Mouse (Mus musculus) CH12.LX (cell line): ENCODE measurements around the gene Dync1i1. TPM values are rescaled to one million over a fixed set of nuclear protein-coding genes. Genes with fewer than 3 reads are reported as not detected.

ENCODE experiments used
- DNase-seq: peaks from one replicate; pipeline ENCODE4 v3.0.0-alpha.2; 2013; ENCODE audit errors: extremely low read depth
- H3K27ac ChIP-seq: 2 replicates; pipeline ENCODE4 v1.5.1; 2012; ENCODE audit warnings: low read depth, mild to moderate bottlenecking, control low read depth, moderate library complexity; ENCODE audit not compliant: insufficient read depth
- H3K27me3 ChIP-seq: replicated peaks from 2 replicates; pipeline ENCODE3; 2012; ENCODE audit warnings: inconsistent platforms
- H3K36me3 ChIP-seq, 2 experiments: replicated peaks in 1 of 2; 2 replicates each; pipeline versions ENCODE3 to v1.6.1; 2012; ENCODE audit warnings: inconsistent platforms in 1 of 2, low read length in 1 of 2, mild to moderate bottlenecking in 1 of 2, mixed read lengths in 1 of 2, moderate library complexity in 1 of 2; ENCODE audit not compliant: control insufficient read depth in 1 of 2, insufficient read depth in 1 of 2
- H3K4me1 ChIP-seq, 2 experiments: 2 replicates each; pipeline ENCODE4 v1.6.1; 2012; ENCODE audit warnings: inconsistent platforms in 1 of 2, moderate library complexity in 1 of 2; ENCODE audit not compliant: insufficient read depth in 2 of 2, control insufficient read depth in 1 of 2
- H3K4me2 ChIP-seq: 2 replicates; pipeline ENCODE4 v1.6.1; 2012; ENCODE audit warnings: low read depth, mild to moderate bottlenecking, control low read depth; ENCODE audit not compliant: poor library complexity, insufficient read depth, severe bottlenecking
- H3K4me3 ChIP-seq, 3 experiments: fragments of 150-350 bp in 1 of 3; sonication (generic) in 1 of 3; replicated peaks in 1 of 3; 2 replicates each; pipeline versions ENCODE3 to v1.5.1; 2011 to 2012; ENCODE audit warnings: low read depth in 2 of 3, low read length in 2 of 3, mild to moderate bottlenecking in 2 of 3, moderate library complexity in 2 of 3, control low read depth in 1 of 3, improper control_type of control experiment in 1 of 3, inconsistent platforms in 1 of 3, mixed read lengths in 1 of 3; ENCODE audit not compliant: poor library complexity in 1 of 3
- H3K79me2 ChIP-seq: replicated peaks from 2 replicates; pipeline ENCODE4 v1.6.1; 2012; ENCODE audit warnings: mild to moderate bottlenecking, moderate library complexity; ENCODE audit not compliant: control insufficient read depth, poor library complexity, insufficient read depth, severe bottlenecking; ENCODE audit errors: extremely low read depth
- H3K9ac ChIP-seq: 2 replicates; pipeline ENCODE4 v1.6.1; 2012; ENCODE audit warnings: low read depth, mild to moderate bottlenecking, control low read depth, moderate library complexity; ENCODE audit not compliant: insufficient read depth
- H3K9me3 ChIP-seq: replicated peaks from 2 replicates; pipeline ENCODE3; 2012; ENCODE audit warnings: low read length, inconsistent platforms, mixed read lengths
- BHLHE40 ChIP-seq: IDR thresholded peaks from 2 replicates; pipeline ENCODE4 v1.6.1; 2011; ENCODE audit warnings: mild to moderate bottlenecking, low read depth, low read length, improper control_type of control experiment
- CHD1 ChIP-seq: IDR thresholded peaks from 2 replicates; pipeline ENCODE4 v1.6.1; 2012; ENCODE audit warnings: low read depth, low read length, improper control_type of control experiment, inconsistent platforms
- CTCF ChIP-seq, 2 experiments: IDR thresholded peaks in 1 of 2; conservative IDR thresholded peaks in 1 of 2; 2 replicates each; pipeline ENCODE4 v1.5.1; 2011 to 2012; ENCODE audit warnings: low read depth in 2 of 2, low read length in 2 of 2, improper control_type of control experiment in 1 of 2, inconsistent platforms in 1 of 2, mild to moderate bottlenecking in 1 of 2, moderate library complexity in 1 of 2
- E2F4 ChIP-seq: IDR thresholded peaks from 2 replicates; pipeline ENCODE4 v1.6.1; 2011; ENCODE audit warnings: low read depth, low read length, improper control_type of control experiment; ENCODE audit not compliant: insufficient replicate concordance
- ELF1 ChIP-seq: IDR thresholded peaks from 2 replicates; pipeline ENCODE4 v1.6.1; 2014; ENCODE audit warnings: low read depth, mild to moderate bottlenecking, inconsistent platforms, low read length, improper control_type of control experiment
- EP300 ChIP-seq: IDR thresholded peaks from 2 replicates; pipeline ENCODE4 v1.6.1; 2011; ENCODE audit warnings: low read length, improper control_type of control experiment
- IRF4 ChIP-seq: IDR thresholded peaks from 2 replicates; pipeline ENCODE4 v1.6.1; 2014; ENCODE audit warnings: low read depth, mild to moderate bottlenecking, inconsistent platforms, low read length, improper control_type of control experiment
- JUN ChIP-seq: IDR thresholded peaks from 2 replicates; pipeline ENCODE4 v1.6.1; 2011; ENCODE audit warnings: low read depth, mild to moderate bottlenecking, low read length, improper control_type of control experiment, moderate library complexity; ENCODE audit not compliant: insufficient read depth
- JUND ChIP-seq: conservative IDR thresholded peaks from 2 replicates; pipeline ENCODE4 v1.6.1; 2011; ENCODE audit warnings: low read depth, low read length, improper control_type of control experiment
- PAX5 ChIP-seq: IDR thresholded peaks from 2 replicates; pipeline ENCODE4 v1.6.1; 2012; ENCODE audit warnings: low read length, inconsistent platforms, mixed read lengths
- RAD21 ChIP-seq: IDR thresholded peaks from 2 replicates; pipeline ENCODE4 v1.6.1; 2011; ENCODE audit warnings: low read depth, mild to moderate bottlenecking, low read length, improper control_type of control experiment, moderate library complexity
- RCOR1 ChIP-seq: conservative IDR thresholded peaks from 2 replicates; pipeline ENCODE4 v1.6.1; 2012; ENCODE audit warnings: low read depth, mild to moderate bottlenecking, inconsistent platforms, low read length, improper control_type of control experiment
- TBP ChIP-seq: conservative IDR thresholded peaks from 2 replicates; pipeline ENCODE4 v1.6.1; 2011; ENCODE audit warnings: low read depth, low read length, improper control_type of control experiment
- UBTF ChIP-seq: IDR thresholded peaks from 2 replicates; pipeline ENCODE4 v1.6.1; 2012; ENCODE audit warnings: low read depth, mild to moderate bottlenecking, inconsistent platforms, low read length, improper control_type of control experiment, moderate library complexity
- ZC3H11A ChIP-seq: IDR thresholded peaks from 2 replicates; pipeline ENCODE4 v1.6.1; 2012; ENCODE audit warnings: low read depth, mild to moderate bottlenecking, inconsistent platforms, low read length, improper control_type of control experiment
- ZKSCAN1 ChIP-seq: IDR thresholded peaks from 2 replicates; pipeline ENCODE4 v1.6.1; 2012; ENCODE audit warnings: low read depth, inconsistent platforms, low read length, improper control_type of control experiment, borderline replicate concordance
- ZMIZ1 ChIP-seq: IDR thresholded peaks from 2 replicates; pipeline ENCODE4 v1.6.1; 2012; ENCODE audit warnings: low read depth, mild to moderate bottlenecking, inconsistent platforms, low read length, improper control_type of control experiment
- ZNF384 ChIP-seq: IDR thresholded peaks from 2 replicates; pipeline ENCODE4 v1.6.1; 2012; ENCODE audit warnings: low read depth, low read length, improper control_type of control experiment, inconsistent platforms
- dilution Hi-C: fragments of 300-500 bp; cut with MboI; formaldehyde crosslinking; loops from 2 replicates; pipeline ENCODE4 v1.14.3; 2020; ENCODE audit warnings: low sequenced_read_pairs; ENCODE audit not compliant: extremely low pct_unique_long_range_greater_than_20kb, extremely low pct_ligation_motif_present
- in situ Hi-C: fragments of 300-500 bp; cut with MboI; formaldehyde crosslinking; loops from 3 replicates; pipeline ENCODE4 v1.14.3; 2019; ENCODE audit warnings: low sequenced_read_pairs, low pct_ligation_motif_present, low pct_unique_long_range_greater_than_20kb, mixed read lengths
- polyA plus RNA-seq: library from polyadenylated mRNA; unstranded; fragments of >175 nt; gene quantifications from 2 replicates; pipeline ENCODE4 v1.2.1, GENCODE M21; 2012; ENCODE audit warnings: low read depth; ENCODE audit not compliant: insufficient read length
- total RNA-seq, 2 experiments: library from RNA; depleted of rRNA; stranded (reverse); fragments of 300-350 nt in 1 of 2; fragments of >200 nt in 1 of 2; gene quantifications; 2 replicates each; pipeline ENCODE4 v1.2.3; 2012 to 2014

The Dync1i1 gene
- total and polyA plus RNA-seq, 3 experiments: not detected

DNA sequence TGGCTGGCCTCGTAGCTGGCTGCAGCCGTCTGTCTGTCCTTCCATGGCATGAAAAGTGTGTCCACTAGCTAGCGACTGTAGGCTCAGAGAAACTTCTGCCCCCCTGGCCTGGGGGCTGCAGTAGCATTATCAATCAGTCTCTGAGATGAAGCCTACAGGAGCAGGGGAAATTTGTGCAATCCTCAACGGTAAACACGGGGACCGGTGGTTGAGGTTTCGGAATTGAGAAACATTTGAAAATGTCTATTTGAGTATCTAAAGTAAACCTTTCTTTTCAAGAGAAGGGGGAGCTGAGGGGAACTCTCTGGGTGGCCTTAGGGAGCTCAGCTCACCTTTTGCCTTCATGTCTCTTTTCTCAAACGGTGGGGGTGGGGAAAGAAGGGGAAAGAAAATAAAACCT is 134.2 kb downstream of the Dync1i1 start:
- no peak for TF ChIP-seq EP300
- no peak for TF ChIP-seq JUN
- no peak for TF ChIP-seq ZNF384
- no peak for TF ChIP-seq PAX5
- TF ChIP-seq BHLHE40: no peak
- TF ChIP-seq JUND: no peak
- no peak for TF ChIP-seq IRF4
- TF ChIP-seq RAD21: no peak
- TF ChIP-seq ZC3H11A: no peak
- TF ChIP-seq ZMIZ1: no peak
- TF ChIP-seq ZKSCAN1: no peak
- H3K4me2 ChIP-seq: peak overlapping the region; percentile 97
- DNase-seq: no peak
- H3K27ac ChIP-seq: no peak overlapping the region
- dilution Hi-C loops (no loop called here), in situ Hi-C loops (no loop called here)
- no peak overlapping the region for H3K9ac ChIP-seq
- H3K4me1 ChIP-seq: peaks cover 0 to 5% of the 10 kb centered on the region in 2 experiments; a peak in 1 of 4 replicates
- H3K9me3 ChIP-seq: no peaks in the 10 kb centered on the region
- H3K4me3 ChIP-seq: no peak overlapping the region
- H3K79me2 ChIP-seq: no peaks in the 10 kb centered on the region
- H3K36me3 ChIP-seq: no peaks in the 10 kb centered on the region
- no peaks in the 10 kb centered on the region for H3K27me3 ChIP-seq

DNA sequence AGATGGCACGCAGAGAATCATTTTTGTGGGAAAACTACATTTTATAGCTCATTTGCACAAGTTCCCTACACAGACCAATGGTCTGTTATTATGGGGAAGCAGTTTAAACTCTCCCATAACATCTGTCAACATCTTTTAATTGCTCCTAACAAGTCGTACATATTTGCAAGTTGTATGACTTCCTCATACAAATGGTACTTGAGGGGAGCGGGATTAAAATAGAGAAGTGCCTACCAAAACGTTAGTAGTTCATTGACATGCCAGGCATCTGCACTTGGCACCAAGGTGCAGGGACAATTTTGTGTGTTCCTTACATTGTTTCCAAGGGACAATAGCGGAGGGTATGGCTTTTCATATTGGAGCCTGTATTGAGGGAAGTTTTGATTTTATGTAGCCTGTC is 140.7 kb downstream of the Dync1i1 start:
- Histone ChIP-seq H3K27me3 (no peaks in the 10 kb centered on the region), H3K9ac (no peak overlapping the region), H3K36me3 (no peaks in the 10 kb centered on the region), H3K9me3 (no peaks in the 10 kb centered on the region), H3K4me1 (no peaks in the 10 kb centered on the region), H3K79me2 (no peaks in the 10 kb centered on the region), H3K4me2 (no peak overlapping the region), H3K27ac (no peak overlapping the region), H3K4me3 (no peak overlapping the region)
- no peak for DNase-seq
- dilution Hi-C loops: no loop called here
- in situ Hi-C loops: no loop called here
- TF ChIP-seq UBTF: no peak
- TF ChIP-seq RCOR1: no peak
- TF ChIP-seq CTCF (conservative IDR thresholded peaks at IDR 0.05 in 1 of 2, IDR thresholded peaks at IDR 0.05 in 1 of 2; ENCODE audit: low read depth in 2 of 2, low read length in 2 of 2): no peak
- TF ChIP-seq TBP: no peak
- no peak for TF ChIP-seq ELF1
- no peak for TF ChIP-seq E2F4
- TF ChIP-seq ZC3H11A: no peak
- TF ChIP-seq CHD1: no peak
